In genomic region chr9:79847099-79847498, GRCm38 (mm10) we compare ENCODE assay signal across 23 mouse cellular contexts.
"Had no signal": no experiment of that assay in that cellular context is flagged by ENCODE, and none has a peak within 500 bp of the region (broad histone marks: within the 10 kb centered on the region; RNA-seq: fewer than 3 reads in every experiment).

No protein-coding gene starts in this region.

- H3K9ac ChIP-seq: heart, embryonic 12.5 days; hindbrain, embryonic 13.5 days; hindbrain, embryonic 15.5 days; kidney, embryonic 15.5 days; limb, embryonic 12.5 days had no signal

- H3K4me1 ChIP-seq: heart, embryonic 10.5 days; hindbrain, embryonic 13.5 days; hindbrain, embryonic 15.5 days; kidney, embryonic 15.5 days; limb, embryonic 10.5 days; limb, embryonic 12.5 days had no signal

- H3K36me3 ChIP-seq: hindbrain, embryonic 13.5 days; hindbrain, embryonic 15.5 days; kidney, embryonic 15.5 days; limb, embryonic 10.5 days; limb, embryonic 12.5 days had no signal

- H3K27ac ChIP-seq: heart, embryonic 10.5 days; hindbrain, embryonic 13.5 days; hindbrain, embryonic 15.5 days; hindbrain, postnatal 0 days; kidney, embryonic 15.5 days; kidney, postnatal 0 days; limb, embryonic 10.5 days; limb, embryonic 12.5 days had no signal

- H3K9me3 ChIP-seq: heart, embryonic 10.5 days; heart, embryonic 12.5 days; hindbrain, embryonic 13.5 days; hindbrain, embryonic 15.5 days; kidney, embryonic 15.5 days; limb, embryonic 10.5 days; limb, embryonic 12.5 days had no signal

- H3K27me3 ChIP-seq: heart, embryonic 12.5 days; hindbrain, embryonic 13.5 days; hindbrain, embryonic 15.5 days; kidney, embryonic 15.5 days; limb, embryonic 12.5 days had no signal

- H3K4me3 ChIP-seq: heart, embryonic 10.5 days; heart, embryonic 12.5 days; hindbrain, embryonic 13.5 days; hindbrain, embryonic 15.5 days; kidney, embryonic 15.5 days; limb, embryonic 10.5 days; limb, embryonic 12.5 days had no signal

- DNase-seq: gastrocnemius, postnatal 14 days; gastrocnemius, postnatal 36 days; heart, adult 18-20 months; heart, postnatal 10 days; heart, postnatal 36 days; kidney, adult 11 months; kidney, adult 2 months; kidney, adult 9 months; kidney, postnatal 14 days; kidney, postnatal 36 days; layer of hippocampus, adult 9-11 months; layer of hippocampus, postnatal 36 days; liver had no signal

- ATAC-seq: hindbrain, postnatal 0 days; intestine, embryonic 16.5 days had no signal
